8 mouse cellular contexts compared by ENCODE assay signal in genomic region chr17:74529533-74529824, GRCm38 (mm10). TPM values are rescaled to one million over a fixed set of nuclear protein-coding genes. Genes with fewer than 3 reads are reported as not detected.
A peak's percentile ranks its signal among the peaks of the same experiment; 100 is the strongest.
DNase-seq lines count a peak whose midpoint lies in the region; ATAC-seq lines count a peak whose summit lies in the region.

No protein-coding gene starts in this region.

- H3K9me3 ChIP-seq in heart, embryonic 15.5 days (replicated peaks): no peaks in the 10 kb centered on the region
- H3K9me3 ChIP-seq in hindbrain, embryonic 11.5 days (ENCODE audit: control insufficient read depth, low read length): no peaks in the 10 kb centered on the region
- no peaks in the 10 kb centered on the region for H3K9me3 ChIP-seq in liver, embryonic 16.5 days (replicated peaks; ENCODE audit: control insufficient read depth, low read length)

- no peak for ATAC-seq in heart, embryonic 15.5 days (replicated peaks; ENCODE audit: insufficient number of reproducible peaks, insufficient read depth, low FRiP score, low read depth)
- no peak for ATAC-seq in hindbrain, embryonic 11.5 days (ENCODE audit: low FRiP score)
- no peak for ATAC-seq in liver, embryonic 16.5 days (ENCODE audit: low read depth)
- ATAC-seq in megakaryocyte-erythroid progenitor cell, adult 5-6 weeks (replicated peaks; ENCODE audit: low FRiP score, low TSS enrichment, poor library complexity, severe bottlenecking): no peak

- peak overlapping the region; percentile 91 for H3K9ac ChIP-seq in heart, embryonic 15.5 days
- H3K9ac ChIP-seq in hindbrain, embryonic 11.5 days (ENCODE audit: low read depth, low read length): peak overlapping the region; percentile 96
- peak overlapping the region; percentile 93 for H3K9ac ChIP-seq in liver, embryonic 16.5 days (ENCODE audit: low read depth, low read length)

- DNase-seq in heart, adult 18-20 months: no peak
- peak; percentile 32 for DNase-seq in adipocyte (ENCODE audit: low spot score)
- no peak for DNase-seq in hindbrain, embryonic 11.5 days (ENCODE audit: low spot score)
- no peak for DNase-seq in ovary, postnatal 36 days (ENCODE audit: low spot score)
- no peak for DNase-seq in left cerebral cortex, adult 9 months (ENCODE audit: low spot score in 2 of 2)

- H3K4me3 ChIP-seq in heart, embryonic 15.5 days: peak overlapping the region; percentile 79
- peak overlapping the region; percentile 98 for H3K4me3 ChIP-seq in hindbrain, embryonic 11.5 days (ENCODE audit: low read depth, low read length)
- peak overlapping the region; percentile 92 for H3K4me3 ChIP-seq in liver, embryonic 16.5 days (ENCODE audit: low read depth, low read length)

- H3K27me3 ChIP-seq in heart, embryonic 15.5 days: no peaks in the 10 kb centered on the region
- H3K27me3 ChIP-seq in hindbrain, embryonic 11.5 days (ENCODE audit: control insufficient read depth, insufficient read depth, low read length): no peaks in the 10 kb centered on the region
- no peaks in the 10 kb centered on the region for H3K27me3 ChIP-seq in liver, embryonic 16.5 days (ENCODE audit: control insufficient read depth, insufficient read depth, low read depth, low read length)

- H3K27ac ChIP-seq in heart, embryonic 15.5 days: peak overlapping the region; percentile 100
- no peak overlapping the region; the same call in 1 of the 2 replicates for H3K27ac ChIP-seq in hindbrain, embryonic 11.5 days (ENCODE audit: low read depth, low read length)
- peak overlapping the region; percentile 99; the same call in 1 of the 2 replicates for H3K27ac ChIP-seq in liver, embryonic 16.5 days (ENCODE audit: low read length)

- H3K4me1 ChIP-seq in heart, embryonic 15.5 days (replicated peaks): peaks cover 23% of the 10 kb centered on the region
- H3K4me1 ChIP-seq in hindbrain, embryonic 11.5 days (replicated peaks; ENCODE audit: control insufficient read depth, insufficient read depth, low read length): no peaks in the 10 kb centered on the region
- H3K4me1 ChIP-seq in liver, embryonic 16.5 days (ENCODE audit: control insufficient read depth, low read depth, low read length): peaks cover 20% of the 10 kb centered on the region

- H3K36me3 ChIP-seq in heart, embryonic 15.5 days: no peaks in the 10 kb centered on the region
- H3K36me3 ChIP-seq in hindbrain, embryonic 11.5 days (ENCODE audit: control insufficient read depth, insufficient read depth, low read length): no peaks in the 10 kb centered on the region
- no peaks in the 10 kb centered on the region for H3K36me3 ChIP-seq in liver, embryonic 16.5 days (ENCODE audit: control insufficient read depth, insufficient read depth)

- 10% methylated on average over 3 of the region's 3 CpGs for WGBS in heart, embryonic 15.5 days
- 25% methylated on average over 3 of the region's 3 CpGs for WGBS in hindbrain, embryonic 11.5 days
- 6% methylated on average over 3 of the region's 3 CpGs for WGBS in liver, embryonic 16.5 days (ENCODE audit: insufficient replicate concordance)

- peak overlapping the region; percentile 85 for H3K4me2 ChIP-seq in heart, embryonic 15.5 days
- peak overlapping the region; percentile 76 for H3K4me2 ChIP-seq in hindbrain, embryonic 11.5 days (replicated peaks; ENCODE audit: low read depth, low read length)
- H3K4me2 ChIP-seq in liver, embryonic 16.5 days (ENCODE audit: low read depth, low read length): peak overlapping the region; percentile 89

RNA-seq across cellular contexts. Expression of gene Birc6, which starts 1.4 kb away (rescaled TPM):
- 51.0 and 61.8 TPM in 2 replicates for polyA plus RNA-seq in heart, embryonic 15.5 days (2015; fragmentation: Nextera tagmentation; extraction: Ambion mirVana)
- total RNA-seq in heart, adult 18-20 months (2021): 10 to 100 TPM; 62.2 to 72.5 TPM
- 79.3 and 119 TPM in 2 replicates for polyA plus RNA-seq in hindbrain, embryonic 11.5 days (2014; fragmentation: Nextera tagmentation; extraction: Ambion mirVana)
- 24.4 and 28.5 TPM in 2 replicates for polyA plus RNA-seq in liver, embryonic 16.5 days (2015; fragmentation: Nextera tagmentation; extraction: Ambion mirVana)
- total RNA-seq in megakaryocyte-erythroid progenitor cell, adult 5-6 weeks (2014; fragmentation: Nextera tagmentation): 147 and 149 TPM in 2 replicates
- total RNA-seq in megakaryocyte-erythroid progenitor cell, adult 5-6 weeks (2017): 159 and 167 TPM in 2 replicates

RNA-seq across cellular contexts. Expression of gene Yipf4, which starts 40.2 kb away (rescaled TPM):
- 50.1 and 63.8 TPM in 2 replicates for polyA plus RNA-seq in heart, embryonic 15.5 days (2015; fragmentation: Nextera tagmentation; extraction: Ambion mirVana)
- total RNA-seq in heart, adult 18-20 months (2021): 10 to 100 TPM; 71.6 to 77.8 TPM
- 56.4 and 59.5 TPM in 2 replicates for polyA plus RNA-seq in hindbrain, embryonic 11.5 days (2014; fragmentation: Nextera tagmentation; extraction: Ambion mirVana)
- 72.0 and 72.5 TPM in 2 replicates for polyA plus RNA-seq in liver, embryonic 16.5 days (2015; fragmentation: Nextera tagmentation; extraction: Ambion mirVana)
- total RNA-seq in megakaryocyte-erythroid progenitor cell, adult 5-6 weeks (2014; fragmentation: Nextera tagmentation): 21.2 and 32.3 TPM in 2 replicates
- 34.1 and 56.6 TPM in 2 replicates for total RNA-seq in megakaryocyte-erythroid progenitor cell, adult 5-6 weeks (2017)
